Mouse (Mus musculus) urinary bladder, adult 2 months (tissue): ENCODE measurements around the gene Olfr218. TPM values are rescaled to one million over a fixed set of nuclear protein-coding genes. Genes with fewer than 3 reads are reported as not detected.
"Not testable (repeated sequence)": the region's sequence is repeated elsewhere in the genome, so short reads cannot be mapped to it uniquely, and the experiment has no call there.

Source experiments
- DNase-seq: peaks from one replicate; pipeline ENCODE4 v3.0.0; 2022; ENCODE audit warnings: low spot score
- polyA plus RNA-seq: library from polyadenylated mRNA; depleted of rRNA; stranded (reverse); fragments of >200 nt; gene quantifications from 2 replicates; pipeline ENCODE4 v1.2.3, GENCODE M21; 2012; rRNA removed

Olfr218 gene
- not detected in 2 replicates for polyA plus RNA-seq

- no peak for DNase-seq
These were observed at the start of gene Olfr218 for GRCm38 (mm10) chr1:173197508-173197907. Gene Olfr218 (plus strand): TSS chr1:173197808.

DNA sequence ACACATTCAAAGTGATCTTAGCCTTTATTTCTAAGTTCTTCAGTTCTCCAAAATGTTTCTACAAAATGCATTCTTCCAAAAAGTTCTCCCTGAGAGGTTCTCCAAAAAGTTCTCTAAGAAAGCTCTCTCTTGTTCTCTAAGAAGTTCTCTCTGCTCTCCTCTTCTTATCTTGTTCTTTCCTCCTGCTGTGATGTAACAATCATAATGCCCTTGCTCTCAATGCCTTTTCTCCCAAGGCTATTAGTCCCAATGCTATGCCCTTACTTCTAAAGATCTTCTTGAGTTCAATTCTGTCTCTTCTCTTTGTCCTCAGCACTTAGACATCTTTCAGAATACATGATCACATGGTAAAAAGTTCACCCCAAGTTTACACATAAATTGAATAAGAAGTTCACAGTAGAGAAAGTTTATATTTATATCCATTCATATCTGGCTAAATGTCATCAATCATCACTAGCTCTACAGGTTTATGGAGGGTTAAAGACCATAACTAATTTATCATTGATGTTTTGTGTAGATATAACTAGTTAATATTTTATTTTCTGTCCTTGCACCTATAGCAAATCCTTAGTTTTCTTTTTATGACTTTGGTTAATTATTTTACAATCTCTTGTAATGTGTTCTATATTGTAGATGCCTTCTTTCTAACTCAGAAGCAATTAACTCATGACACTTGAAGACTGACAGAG is 23.3 kb upstream of the Olfr218 start:
- no peak for DNase-seq

DNA sequence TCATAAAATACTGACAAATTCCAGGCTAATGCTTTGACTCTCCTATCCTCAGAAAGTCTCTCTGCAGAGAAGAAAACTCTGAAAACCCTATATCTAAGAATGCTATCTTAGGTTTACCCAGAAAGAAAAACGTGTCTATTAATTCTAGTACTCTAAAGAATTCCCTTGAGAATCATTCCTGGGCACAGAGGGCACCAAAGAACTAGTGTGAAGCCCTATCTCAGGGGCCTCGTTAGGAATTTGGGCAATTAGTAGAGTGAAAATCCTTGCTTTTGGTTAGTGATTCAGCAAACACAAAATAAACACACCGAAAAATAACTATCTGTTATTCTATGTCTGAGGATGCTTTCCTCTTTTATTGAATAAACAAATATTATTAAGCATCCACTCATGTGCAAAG is 7.1 kb upstream of the Olfr218 start, which contains the start of gene Olfr1406:
Olfr1406 (minus strand) TSS at position 101 of the 400 bp plus-strand sequence.
- DNase-seq = no peak

- no peak for DNase-seq
These were observed 5.5 kb upstream of the Olfr218 start for GRCm38 (mm10) chr1:173192059-173192458.

- no peak for DNase-seq
These were observed 1.2 kb upstream of the Olfr218 start for GRCm38 (mm10) chr1:173196359-173196758.

- no peak for DNase-seq
These were observed 14.5 kb downstream of the Olfr218 start, which contains the start of gene Olfr1404 for GRCm38 (mm10) chr1:173212092-173212491. Gene Olfr1404 (plus strand): TSS chr1:173212392.

DNA sequence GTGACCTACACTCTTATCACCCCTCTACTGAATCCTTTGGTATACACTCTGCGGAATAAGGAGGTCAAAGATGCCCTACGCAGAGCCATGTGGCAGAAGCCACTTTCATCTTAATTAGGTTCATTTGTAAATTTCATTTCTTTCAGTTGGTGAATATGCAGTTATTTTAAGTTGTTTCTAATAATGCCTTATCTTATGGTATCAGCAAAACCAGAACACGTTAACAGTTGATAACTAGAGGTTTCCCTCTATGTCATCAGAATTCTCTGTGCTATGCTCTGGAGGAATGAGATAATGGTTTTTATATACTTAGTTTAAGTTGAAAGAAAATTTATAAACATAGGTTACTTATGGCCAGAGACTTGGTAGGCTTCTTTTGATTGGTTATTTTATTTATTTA is 18.9 kb downstream of the Olfr218 start:
- no peak for DNase-seq

- DNase-seq = no peak
These were observed 29.5 kb downstream of the Olfr218 start, which contains the start of gene Fcer1a for GRCm38 (mm10) chr1:173227081-173227480. Gene Fcer1a (minus strand): TSS chr1:173227214.

DNA sequence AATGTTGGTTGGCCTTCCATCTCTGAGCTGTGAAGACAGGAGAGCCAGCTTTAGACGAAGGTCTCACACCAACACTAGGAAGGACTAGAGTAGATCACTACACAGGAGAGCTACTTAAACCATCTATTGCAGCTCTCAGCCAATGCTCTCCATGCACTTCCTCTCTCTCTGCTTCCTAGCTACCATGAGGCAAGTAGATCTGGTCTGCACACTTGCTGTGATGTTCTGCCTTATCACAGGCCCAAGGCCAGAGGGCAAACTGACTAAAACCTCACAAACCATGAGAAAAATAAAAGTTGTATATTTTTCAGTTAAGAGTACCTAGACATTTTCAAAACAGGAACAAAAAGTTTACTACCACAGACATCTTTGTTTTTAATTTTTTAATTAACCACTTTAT is 39.4 kb downstream of the Olfr218 start:
- not testable (repeated sequence) for DNase-seq

GRCm38 (mm10) chr1:173249888-173250287 is 52.3 kb downstream of the Olfr218 start:
- DNase-seq = no peak

Other genes starting within 250 kb of the Olfr218 start
- gene Olfr16, start 247.4 kb upstream of the Olfr218 start, polyA plus RNA-seq = not detected in 2 replicates
- not detected in 2 replicates for gene Olfr1408, start 60.4 kb upstream of the Olfr218 start, polyA plus RNA-seq
- not detected in 2 replicates for gene Olfr1406, start 7.2 kb upstream of the Olfr218 start, polyA plus RNA-seq
- not detected in 2 replicates for gene Olfr1404, start 14.6 kb downstream of the Olfr218 start, polyA plus RNA-seq
- gene Fcer1a, start 29.4 kb downstream of the Olfr218 start, polyA plus RNA-seq = 0.34 and 0.60 TPM in 2 replicates
- gene Olfr418, start 68.2 kb downstream of the Olfr218 start, polyA plus RNA-seq = not detected in 2 replicates
- not detected in 2 replicates for gene Mptx2, start 80.0 kb downstream of the Olfr218 start, polyA plus RNA-seq
- gene Ackr1, start 135.9 kb downstream of the Olfr218 start, polyA plus RNA-seq = 13.7 and 16.6 TPM in 2 replicates
- gene Aim2, start 153.1 kb downstream of the Olfr218 start, polyA plus RNA-seq = 3.7 and 6.6 TPM in 2 replicates
- 34.3 and 36.2 TPM in 2 replicates for gene Cadm3, start 169.9 kb downstream of the Olfr218 start, polyA plus RNA-seq